Mouse (Mus musculus) midbrain, embryonic 13.5 days (tissue): ENCODE measurements around the gene Ift46. TPM values are rescaled to one million over a fixed set of nuclear protein-coding genes. Genes with fewer than 3 reads are reported as not detected.
"Not testable (repeated sequence)": the region's sequence is repeated elsewhere in the genome, so short reads cannot be mapped to it uniquely, and the experiment has no call there.

ENCODE experiments used
- ATAC-seq: fragments of 200-750 bp; cut with Nextera tagmentation; 2 replicates; pipeline ENCODE4 v1.8.0; 2017; ENCODE audit warnings: mild to moderate bottlenecking, moderate TSS enrichment, moderate library complexity
- H3K27ac ChIP-seq: fragments of 300-500 bp; sonication (generic); 2 replicates; pipeline ENCODE4 v1.5.1; 2015; ENCODE audit warnings: inconsistent platforms, mild to moderate bottlenecking, moderate library complexity
- H3K27me3 ChIP-seq: fragments of 300-500 bp; sonication (generic); 2 replicates; pipeline ENCODE4 v1.6.1; 2015; ENCODE audit warnings: mild to moderate bottlenecking, inconsistent platforms
- H3K36me3 ChIP-seq: fragments of 300-500 bp; sonication (generic); 2 replicates; pipeline ENCODE4 v1.6.1; 2015; ENCODE audit warnings: mild to moderate bottlenecking, inconsistent platforms
- H3K4me1 ChIP-seq: fragments of 300-500 bp; sonication (generic); replicated peaks from 2 replicates; pipeline ENCODE4 v1.6.1; 2015; ENCODE audit warnings: inconsistent platforms
- H3K4me2 ChIP-seq: fragments of 300-500 bp; sonication (generic); replicated peaks from 2 replicates; pipeline ENCODE4 v1.6.1; 2015; ENCODE audit warnings: moderate library complexity, mild to moderate bottlenecking, inconsistent platforms
- H3K4me3 ChIP-seq: fragments of 300-500 bp; sonication (generic); replicated peaks from 2 replicates; pipeline ENCODE4 v1.5.1; 2015; ENCODE audit warnings: mild to moderate bottlenecking, inconsistent platforms
- H3K9ac ChIP-seq: fragments of 300-500 bp; sonication (generic); replicated peaks from 2 replicates; pipeline ENCODE4 v1.6.1; 2015; ENCODE audit warnings: mild to moderate bottlenecking, inconsistent platforms
- H3K9me3 ChIP-seq: fragments of 300-500 bp; sonication (generic); 2 replicates; pipeline ENCODE4 v1.6.1; 2016; ENCODE audit warnings: mild to moderate bottlenecking, inconsistent platforms
- WGBS: fragments of 180-500 bp; shearing (Covaris S2); methylation state at CpG from one replicate; pipeline ENCODE4 v1.1.7; 2015; 5-methylcytosine and 5-hydroxymethylcytosine counted together
- polyA plus RNA-seq: library from polyadenylated mRNA; unstranded; fragments of >200 nt; fragmentation: Nextera tagmentation; extraction: Ambion mirVana; gene quantifications from 2 replicates; pipeline ENCODE4 v1.2.1, GENCODE M21; 2015

Gene Ift46
- polyA plus RNA-seq, 1 experiment from 2014 or later: 183 TPM

DNA sequence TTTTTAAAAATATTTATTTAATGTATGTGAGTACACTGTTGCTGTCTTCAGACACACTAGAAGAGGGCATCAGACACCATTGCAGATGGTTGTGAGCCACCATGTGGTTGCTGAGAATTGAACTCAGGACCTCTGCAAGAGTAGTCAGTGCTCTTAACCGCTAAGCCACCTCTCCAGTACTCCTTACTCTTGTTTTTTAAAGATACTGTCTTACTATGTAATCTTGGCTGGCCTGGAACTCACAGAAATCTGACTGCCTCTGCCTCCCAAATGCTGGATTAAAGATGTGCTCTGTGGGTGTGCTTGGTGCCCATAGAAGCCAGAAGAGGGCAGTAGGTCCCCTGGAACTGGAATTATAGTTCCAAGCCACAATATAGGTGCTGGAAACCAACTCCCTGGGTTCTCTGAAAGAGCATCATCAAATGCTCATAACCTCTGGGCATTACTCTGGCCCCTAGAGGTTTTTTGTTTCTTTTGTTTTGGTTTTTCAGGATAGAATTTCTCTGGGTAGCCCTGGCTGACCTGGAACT, 27.0 kb upstream of the Ift46 start:
- 86% methylated on average over 1 of the region's 1 CpGs for WGBS
- Histone ChIP-seq H3K9ac (no peak overlapping the region), H3K4me1 (no peaks in the 10 kb centered on the region), H3K4me2 (no peak overlapping the region), H3K27ac (no peak overlapping the region), H3K9me3 (no peaks in the 10 kb centered on the region), H3K4me3 (no peak overlapping the region), H3K36me3 (peaks cover 44% of the 10 kb centered on the region), H3K27me3 (peaks cover 8% of the 10 kb centered on the region; the same call in 1 of the 2 replicates)
- ATAC-seq: no peak

GRCm38 (mm10) chr9:44745371-44745770, 22.3 kb upstream of the Ift46 start:
- H3K4me1 ChIP-seq: no peaks in the 10 kb centered on the region
- H3K4me3 ChIP-seq: no peak overlapping the region
- WGBS: 96% methylated on average over 7 of the region's 7 CpGs
- no peak overlapping the region for H3K4me2 ChIP-seq
- H3K9ac ChIP-seq: no peak overlapping the region
- peaks cover 84% of the 10 kb centered on the region for H3K36me3 ChIP-seq
- no peaks in the 10 kb centered on the region for H3K9me3 ChIP-seq
- no peak for ATAC-seq
- H3K27ac ChIP-seq: no peak overlapping the region
- no peaks in the 10 kb centered on the region for H3K27me3 ChIP-seq

- Histone ChIP-seq H3K27ac (no peak overlapping the region), H3K4me3 (no peak overlapping the region), H3K9me3 (no peaks in the 10 kb centered on the region), H3K4me1 (no peaks in the 10 kb centered on the region), H3K27me3 (no peaks in the 10 kb centered on the region), H3K36me3 (peaks cover 88% of the 10 kb centered on the region), H3K9ac (no peak overlapping the region), H3K4me2 (no peak overlapping the region)
- no peak for ATAC-seq
- 92% methylated on average over 3 of the region's 3 CpGs for WGBS
Measured at GRCm38 (mm10) chr9:44746666-44747065, 21.0 kb upstream of the Ift46 start.

- Histone ChIP-seq H3K4me1 (no peaks in the 10 kb centered on the region), H3K9ac (no peak overlapping the region), H3K27me3 (no peaks in the 10 kb centered on the region), H3K27ac (no peak overlapping the region), H3K4me3 (no peak overlapping the region), H3K4me2 (no peak overlapping the region), H3K9me3 (no peaks in the 10 kb centered on the region), H3K36me3 (peaks cover 92% of the 10 kb centered on the region)
- WGBS: 87% methylated on average over 3 of the region's 3 CpGs
- ATAC-seq: no peak
Measured at GRCm38 (mm10) chr9:44747341-44747740, 20.4 kb upstream of the Ift46 start.

- Histone ChIP-seq H3K4me3 (no peak overlapping the region), H3K27me3 (no peaks in the 10 kb centered on the region), H3K9ac (no peak overlapping the region), H3K36me3 (peaks cover 89% of the 10 kb centered on the region), H3K4me2 (no peak overlapping the region), H3K4me1 (no peaks in the 10 kb centered on the region), H3K27ac (no peak overlapping the region), H3K9me3 (no peaks in the 10 kb centered on the region)
- no peak for ATAC-seq
- WGBS: 96% methylated on average over 7 of the region's 7 CpGs
Measured at GRCm38 (mm10) chr9:44748473-44748872, 19.2 kb upstream of the Ift46 start.

DNA sequence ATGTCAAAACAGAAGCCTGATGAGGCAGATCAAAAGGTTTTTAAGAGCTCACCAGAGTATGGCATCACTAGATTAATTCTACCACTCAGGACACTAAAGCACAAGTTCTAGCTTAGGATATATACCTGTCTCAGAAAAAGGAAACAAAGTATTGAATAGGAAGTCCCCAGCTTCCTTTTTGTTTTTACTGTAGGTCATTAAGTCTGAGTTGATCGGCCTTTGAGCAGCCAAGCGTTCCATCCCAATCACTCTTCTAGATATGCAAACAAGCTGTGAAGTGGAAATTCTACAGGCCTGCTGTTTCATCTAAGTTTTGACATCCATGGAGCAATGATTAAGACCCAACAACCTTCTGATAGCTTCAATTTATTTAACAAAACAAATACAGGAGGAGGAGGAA, 6.8 kb upstream of the Ift46 start:
- Histone ChIP-seq H3K9ac (no peak overlapping the region), H3K4me2 (no peak overlapping the region), H3K9me3 (no peaks in the 10 kb centered on the region), H3K27me3 (no peaks in the 10 kb centered on the region), H3K27ac (no peak overlapping the region), H3K4me1 (peaks cover 11% of the 10 kb centered on the region), H3K4me3 (no peak overlapping the region), H3K36me3 (peaks cover 22% of the 10 kb centered on the region)
- 82% methylated on average over 2 of the region's 2 CpGs for WGBS
- no peak for ATAC-seq

DNA sequence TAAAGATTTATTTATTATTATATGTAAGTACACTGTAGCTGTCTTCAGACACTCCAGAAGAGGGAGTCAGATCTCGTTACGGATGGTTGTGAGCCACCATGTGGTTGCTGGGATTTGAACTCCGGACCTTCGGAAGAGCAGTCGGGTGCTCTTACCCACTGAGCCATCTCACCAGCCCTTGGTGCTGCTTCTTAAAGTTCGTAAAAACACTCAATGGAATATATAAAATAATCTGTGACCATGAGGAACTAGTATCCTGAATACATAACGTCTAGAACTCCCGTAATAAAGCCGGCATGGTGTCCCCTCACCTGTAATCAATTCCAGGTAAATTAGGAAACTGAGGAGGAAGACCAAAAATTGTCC, 304 bp downstream of the Ift46 start:
- H3K27ac ChIP-seq: peak overlapping the region; percentile 51; the same call in 1 of the 2 replicates
- peak overlapping the region; percentile 91 for H3K4me3 ChIP-seq
- 46% methylated on average over 7 of the region's 9 CpGs for WGBS
- H3K9me3 ChIP-seq, ATAC-seq, H3K9ac ChIP-seq, H3K36me3 ChIP-seq, H3K27me3 ChIP-seq: not testable (repeated sequence)
- peak overlapping the region; percentile 74 for H3K4me2 ChIP-seq
- H3K4me1 ChIP-seq: peaks cover 18% of the 10 kb centered on the region

DNA sequence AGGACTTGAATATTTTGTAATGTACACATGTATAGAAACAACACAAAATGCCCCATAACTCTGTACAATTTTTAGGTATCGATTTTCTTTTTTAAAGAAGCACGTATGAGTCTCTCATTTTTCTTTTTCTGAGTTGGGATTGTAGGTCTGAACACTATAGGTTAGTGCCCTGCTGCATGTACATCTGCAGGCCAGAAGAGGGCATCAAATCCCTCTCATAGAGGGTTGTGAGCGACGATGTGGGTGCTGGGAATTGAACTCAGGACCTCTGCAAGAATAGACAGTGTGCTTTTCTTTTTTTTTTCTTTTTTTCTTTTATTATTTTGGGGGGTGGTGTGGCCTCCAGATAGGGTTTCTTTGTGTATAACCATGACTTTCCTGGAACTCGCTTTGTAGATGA, 3.7 kb downstream of the Ift46 start:
- Histone ChIP-seq H3K36me3 (peaks cover 16% of the 10 kb centered on the region), H3K4me2 (no peak overlapping the region), H3K27ac (no peak overlapping the region), H3K4me3 (no peak overlapping the region), H3K9ac (no peak overlapping the region), H3K27me3 (no peaks in the 10 kb centered on the region), H3K4me1 (peaks cover 23% of the 10 kb centered on the region), H3K9me3 (no peaks in the 10 kb centered on the region)
- 93% methylated on average over 5 of the region's 5 CpGs for WGBS
- ATAC-seq: no peak

GRCm38 (mm10) chr9:44772392-44772749, 4.7 kb downstream of the Ift46 start:
- Histone ChIP-seq H3K9ac (no peak overlapping the region), H3K27ac (peak overlapping the region; percentile 48; the same call in 1 of the 2 replicates), H3K4me3 (0 out of 2 replicates have a peak overlapping the region, but pooled peaks have one; percentile 67), H3K27me3 (no peaks in the 10 kb centered on the region), H3K9me3 (no peaks in the 10 kb centered on the region), H3K4me1 (peaks cover 17% of the 10 kb centered on the region), H3K36me3 (peaks cover 22% of the 10 kb centered on the region), H3K4me2 (no peak overlapping the region)
- WGBS: 21% methylated on average over 5 of the region's 5 CpGs
- no peak for ATAC-seq

GRCm38 (mm10) chr9:44772750-44773651, 5.3 kb downstream of the Ift46 start:
- Histone ChIP-seq H3K27ac (peak overlapping the region; percentile 87), H3K27me3 (no peaks in the 10 kb centered on the region), H3K4me1 (peaks cover 17% of the 10 kb centered on the region), H3K4me3 (peak overlapping the region; percentile 67), H3K4me2 (peak overlapping the region; percentile 73), H3K36me3 (peaks cover 22% of the 10 kb centered on the region), H3K9ac (peak overlapping the region; percentile 75), H3K9me3 (no peaks in the 10 kb centered on the region)
- WGBS: under 1% methylated on average over 41 of the region's 41 CpGs
- peak; percentile 99 for ATAC-seq

- H3K36me3 ChIP-seq: peaks cover 50% of the 10 kb centered on the region
- 80% methylated on average over 9 of the region's 9 CpGs for WGBS
Measured at GRCm38 (mm10) chr9:44792842-44793241, 25.1 kb downstream of the Ift46 start.

DNA sequence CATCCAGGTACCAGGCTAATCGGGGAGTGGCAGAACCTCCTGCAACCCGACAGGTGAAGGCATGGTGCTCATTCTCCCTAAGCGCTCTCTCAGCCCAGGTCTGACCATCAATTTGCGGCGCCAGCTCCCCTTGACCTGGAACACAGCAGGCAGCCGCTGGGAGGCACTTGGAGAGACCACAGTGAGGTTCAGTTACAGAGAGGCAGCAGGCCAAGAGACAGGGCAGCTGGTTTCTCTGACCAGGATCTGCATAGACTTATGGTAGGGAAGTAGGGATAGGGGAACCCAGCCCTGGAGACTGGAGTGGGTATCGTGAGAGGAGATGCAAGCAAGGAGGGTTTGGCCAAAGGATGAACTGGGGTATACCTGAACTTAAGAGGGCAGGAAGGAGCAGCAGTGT, 30.6 kb downstream of the Ift46 start:
- Histone ChIP-seq H3K4me1 (peaks cover 23% of the 10 kb centered on the region), H3K27ac (no peak overlapping the region), H3K4me2 (peak overlapping the region; percentile 95), H3K4me3 (peak overlapping the region; percentile 64), H3K9me3 (no peaks in the 10 kb centered on the region), H3K9ac (peak overlapping the region; percentile 77), H3K36me3 (no peaks in the 10 kb centered on the region), H3K27me3 (peaks cover 30% of the 10 kb centered on the region)
- no peak for ATAC-seq
- 39% methylated on average over 7 of the region's 7 CpGs for WGBS

More at GRCm38 (mm10) chr9:44792842-44793241, 25.1 kb downstream of the Ift46 start:
- Histone ChIP-seq H3K4me3 (no peak overlapping the region), H3K9ac (no peak overlapping the region), H3K9me3 (no peaks in the 10 kb centered on the region), H3K4me1 (no peaks in the 10 kb centered on the region), H3K27ac (no peak overlapping the region), H3K4me2 (no peak overlapping the region), H3K27me3 (peaks cover 6% of the 10 kb centered on the region; the same call in 1 of the 2 replicates)
- no peak for ATAC-seq
